Mouse (Mus musculus) lung, postnatal 25 days (tissue): ENCODE results near the gene Acvr1b.
A peak's percentile ranks its signal among the peaks of the same experiment; 100 is the strongest.

Experiments
- DNase-seq: peaks from one replicate; pipeline ENCODE4 v3.0.0; 2022; ENCODE audit warnings: low spot score

Acvr1b gene

GRCm38 (mm10) chr15:101146100-101146965 lies 27.5 kb upstream of the Acvr1b start:
- no peak for DNase-seq

GRCm38 (mm10) chr15:101147115-101147909 lies 26.6 kb upstream of the Acvr1b start:
- no peak for DNase-seq

- peak; percentile 81 for DNase-seq
These were observed 26.0 kb upstream of the Acvr1b start for GRCm38 (mm10) chr15:101147910-101148273.

- no peak for DNase-seq
These were observed 25.3 kb upstream of the Acvr1b start for GRCm38 (mm10) chr15:101148604-101149003.

GRCm38 (mm10) chr15:101151409-101152261 lies 22.2 kb upstream of the Acvr1b start:
- no peak for DNase-seq

- no peak for DNase-seq
These were observed 18.9 kb upstream of the Acvr1b start for GRCm38 (mm10) chr15:101154700-101155616.

GRCm38 (mm10) chr15:101160128-101160527 lies 13.7 kb upstream of the Acvr1b start:
- DNase-seq: no peak

- no peak for DNase-seq
These were observed 13.3 kb upstream of the Acvr1b start for GRCm38 (mm10) chr15:101160591-101160990.

GRCm38 (mm10) chr15:101161534-101161933 lies 12.3 kb upstream of the Acvr1b start:
- no peak for DNase-seq

GRCm38 (mm10) chr15:101163056-101163458 lies 10.8 kb upstream of the Acvr1b start:
- no peak for DNase-seq

GRCm38 (mm10) chr15:101163854-101164253 lies 10.0 kb upstream of the Acvr1b start:
- no peak for DNase-seq

- DNase-seq: no peak
These were observed 9.6 kb upstream of the Acvr1b start for GRCm38 (mm10) chr15:101164291-101164690.

GRCm38 (mm10) chr15:101165658-101166437 lies 8.0 kb upstream of the Acvr1b start:
- no peak for DNase-seq

- no peak for DNase-seq
These were observed 6.3 kb upstream of the Acvr1b start for GRCm38 (mm10) chr15:101167553-101167952.

GRCm38 (mm10) chr15:101169910-101170309 lies 4.0 kb upstream of the Acvr1b start:
- no peak for DNase-seq

- no peak for DNase-seq
These were observed 3.4 kb upstream of the Acvr1b start for GRCm38 (mm10) chr15:101170413-101170980.

GRCm38 (mm10) chr15:101171272-101171671 lies 2.6 kb upstream of the Acvr1b start:
- no peak for DNase-seq

GRCm38 (mm10) chr15:101172016-101172415 lies 1.9 kb upstream of the Acvr1b start:
- no peak for DNase-seq

GRCm38 (mm10) chr15:101174294-101175130 lies 645 bp downstream of the Acvr1b start:
- DNase-seq: no peak
